Mouse (Mus musculus) bone marrow macrophage, adult 2 months (primary cell): Measurements from ENCODE around the gene Akirin1.

Experiments used
- CTCF ChIP-seq: IDR thresholded peaks from 2 replicates; pipeline ENCODE4 v1.5.1; 2012; ENCODE audit warnings: low read depth, mild to moderate bottlenecking, low read length, moderate library complexity
- POLR2A ChIP-seq: IDR thresholded peaks from 2 replicates; pipeline ENCODE4 v1.6.1; 2012; ENCODE audit warnings: mild to moderate bottlenecking, low read depth, low read length, borderline replicate concordance

DNA sequence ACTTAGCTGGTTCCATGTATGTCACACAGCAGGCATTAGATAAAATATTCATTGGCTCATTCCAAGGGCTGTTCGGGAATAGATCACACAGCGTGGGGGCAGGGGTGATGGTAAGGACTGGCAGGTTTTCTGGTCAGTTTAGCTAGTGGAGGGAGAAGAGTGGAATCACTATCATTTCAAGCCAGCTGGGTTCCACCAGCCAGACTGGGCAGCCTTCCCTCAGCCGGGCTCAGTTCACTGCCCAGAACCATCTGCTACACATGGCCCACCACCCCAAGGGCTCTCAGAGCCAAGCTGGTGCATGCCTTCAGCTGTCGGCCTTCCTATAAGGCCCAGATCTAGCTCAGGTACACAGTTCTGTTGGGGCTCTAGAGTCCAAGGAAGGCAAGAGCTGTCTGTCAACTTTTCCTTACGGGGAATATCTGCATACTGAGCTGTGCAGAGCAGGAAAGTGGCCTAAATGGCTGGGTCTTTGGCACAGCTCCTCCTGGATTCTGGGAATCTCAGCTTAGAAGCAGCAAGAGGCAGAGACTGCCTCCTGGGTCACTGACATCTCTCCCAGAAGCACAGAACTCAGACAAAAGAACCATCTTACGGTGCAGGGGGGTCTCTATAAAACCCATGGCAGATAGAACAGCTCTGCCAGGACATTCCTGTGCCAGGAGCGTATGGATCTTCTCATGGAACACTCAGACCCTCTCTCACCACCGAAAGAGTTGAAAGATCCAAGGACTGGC, 64.5 kb downstream of the Akirin1 start:
- no peak for TF ChIP-seq CTCF
- TF ChIP-seq POLR2A: no peak
